Mouse (Mus musculus): ENCODE measurements around the gene Znhit3.

Gene Znhit3

GRCm38 (mm10) chr11:84916053-84916702 is at the start of gene Znhit3:
Znhit3 (minus strand) TSS chr11:84916366.
- peak; percentile 78 to 79 for DNase-seq

DNA sequence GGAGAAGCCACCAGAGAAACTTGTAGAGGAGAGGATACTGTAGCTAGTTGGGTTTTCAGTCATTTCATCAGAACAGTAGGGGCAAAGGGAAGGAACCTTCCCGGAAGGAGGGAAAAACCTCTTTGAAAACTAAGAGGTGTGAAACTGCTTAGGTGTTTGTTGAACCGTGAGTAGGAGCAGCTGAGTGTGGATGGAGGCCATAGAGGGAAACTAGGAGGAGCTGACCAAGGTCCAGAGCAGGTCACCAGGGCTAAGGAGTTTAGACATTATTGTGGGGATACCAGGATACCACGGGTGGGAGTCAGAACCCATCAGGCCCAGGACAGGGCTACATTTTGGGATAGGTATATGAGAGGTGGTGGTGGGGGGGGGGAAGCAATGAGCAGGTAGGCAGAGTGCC is 47.4 kb upstream of the Znhit3 start:
- DNase-seq = no peak

GRCm38 (mm10) chr11:84962536-84962935 is 46.4 kb upstream of the Znhit3 start:
- DNase-seq = no peak

GRCm38 (mm10) chr11:84961571-84961970 is 45.4 kb upstream of the Znhit3 start:
- no peak for DNase-seq

DNA sequence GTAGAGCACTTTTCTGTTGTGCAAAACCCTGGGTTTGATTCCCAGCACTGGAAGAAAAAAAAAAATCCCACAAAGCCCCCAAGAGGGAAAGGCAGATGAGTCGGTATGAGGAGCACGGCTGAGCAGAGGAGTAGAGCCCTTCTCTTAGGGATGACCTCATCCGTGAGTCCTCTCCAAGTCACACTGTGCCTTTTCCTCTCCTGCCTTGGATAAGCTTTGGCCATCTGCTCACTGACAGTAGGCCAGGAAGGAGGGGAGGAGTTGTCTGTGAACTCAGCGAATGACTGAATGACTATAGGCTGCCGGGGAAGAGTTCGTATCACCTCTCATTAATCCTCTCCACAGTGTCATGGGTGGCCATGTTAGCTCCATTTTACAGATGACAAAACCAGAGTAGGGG is 44.6 kb upstream of the Znhit3 start:
- no peak for DNase-seq

DNA sequence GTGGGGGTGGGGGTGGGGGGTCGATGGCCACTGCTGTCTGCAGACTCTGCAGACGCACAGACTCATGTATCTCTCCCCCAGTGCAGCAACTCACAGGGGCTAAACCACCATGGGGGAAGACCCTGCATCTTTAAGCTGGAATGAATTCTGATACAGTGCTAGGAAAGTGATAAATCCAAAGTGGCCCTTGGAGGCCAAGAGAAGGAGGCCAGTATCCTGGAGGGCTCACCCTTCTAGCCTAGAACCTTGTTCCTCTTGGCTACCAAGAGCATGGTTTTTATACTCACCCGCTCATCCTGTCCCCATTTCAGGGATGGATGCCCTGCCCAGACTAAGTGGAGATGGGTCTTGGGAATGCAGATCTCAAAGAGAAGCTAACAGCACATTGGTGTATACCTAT is 44.1 kb upstream of the Znhit3 start:
- DNase-seq = no peak

GRCm38 (mm10) chr11:84959701-84960181 is 43.6 kb upstream of the Znhit3 start:
- DNase-seq = no peak

DNA sequence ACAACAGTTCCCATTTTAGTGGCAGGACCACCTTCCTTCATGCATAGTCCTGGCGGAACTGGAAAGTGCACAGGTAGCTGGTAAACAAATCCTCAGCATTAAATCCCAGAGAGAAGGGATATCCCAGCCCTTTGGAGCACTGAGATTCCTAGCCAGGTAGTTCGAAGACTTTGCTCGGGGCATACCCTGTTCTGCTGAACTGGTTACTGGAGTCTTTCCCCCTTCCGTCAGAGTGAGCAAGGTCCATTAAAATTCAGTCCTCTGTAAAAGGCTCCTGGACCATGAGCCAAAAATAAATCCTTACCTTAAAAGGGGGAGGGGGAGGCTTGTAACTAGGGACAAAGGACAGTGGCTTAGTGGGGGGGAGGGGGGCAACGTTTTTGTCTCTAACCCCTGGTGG is 43.0 kb upstream of the Znhit3 start:
- DNase-seq = no peak

- DNase-seq = no peak
These were observed 42.1 kb upstream of the Znhit3 start for GRCm38 (mm10) chr11:84958271-84958630.

GRCm38 (mm10) chr11:84957591-84958270 is 41.6 kb upstream of the Znhit3 start, which contains the start of gene Car4:
Car4 (plus strand) TSS chr11:84957786.
- DNase-seq = no peak

- no peak for DNase-seq
These were observed 41.0 kb upstream of the Znhit3 start for GRCm38 (mm10) chr11:84957171-84957570.

DNA sequence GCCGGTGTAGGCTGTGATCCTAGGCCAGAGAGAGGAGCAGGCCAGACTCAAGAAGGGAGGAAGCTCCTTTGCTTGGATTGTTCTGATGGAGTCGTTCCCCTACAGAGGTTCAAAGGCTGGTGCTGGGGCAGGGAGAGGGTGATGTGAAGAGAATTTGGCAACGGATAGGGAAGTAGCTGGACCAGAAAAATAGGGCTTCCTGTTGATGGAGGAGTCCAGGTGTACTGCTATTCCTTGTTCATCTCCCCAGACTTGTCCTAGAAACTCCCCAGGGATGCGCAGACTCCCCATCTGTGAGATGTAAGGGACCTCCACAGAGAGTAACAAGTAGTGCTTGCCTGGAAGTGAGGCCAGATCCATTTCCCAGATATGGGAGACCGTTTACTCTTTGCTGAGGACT is 40.2 kb upstream of the Znhit3 start:
- no peak for DNase-seq

DNA sequence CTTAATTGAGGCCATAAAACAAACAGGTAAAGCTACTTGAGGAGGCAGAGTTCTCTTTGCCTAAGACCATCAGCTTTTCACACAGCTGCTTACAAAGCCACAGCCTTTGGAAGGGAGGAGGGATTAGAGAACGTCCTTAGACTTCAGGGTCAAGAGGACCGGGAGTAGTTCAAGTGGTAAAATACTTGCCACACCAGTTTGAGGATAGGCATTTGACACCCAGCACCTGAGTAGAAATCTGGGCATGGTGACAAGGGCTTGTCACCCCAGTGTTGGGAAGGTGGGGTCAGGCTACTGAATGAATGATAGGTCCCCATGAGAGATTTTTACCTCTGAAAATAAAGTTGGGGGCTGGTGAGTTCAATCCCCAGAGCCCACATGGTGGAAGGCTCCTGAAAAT is 36.4 kb upstream of the Znhit3 start:
- no peak for DNase-seq

- DNase-seq = no peak
These were observed 32.4 kb upstream of the Znhit3 start for GRCm38 (mm10) chr11:84948526-84948925.

DNA sequence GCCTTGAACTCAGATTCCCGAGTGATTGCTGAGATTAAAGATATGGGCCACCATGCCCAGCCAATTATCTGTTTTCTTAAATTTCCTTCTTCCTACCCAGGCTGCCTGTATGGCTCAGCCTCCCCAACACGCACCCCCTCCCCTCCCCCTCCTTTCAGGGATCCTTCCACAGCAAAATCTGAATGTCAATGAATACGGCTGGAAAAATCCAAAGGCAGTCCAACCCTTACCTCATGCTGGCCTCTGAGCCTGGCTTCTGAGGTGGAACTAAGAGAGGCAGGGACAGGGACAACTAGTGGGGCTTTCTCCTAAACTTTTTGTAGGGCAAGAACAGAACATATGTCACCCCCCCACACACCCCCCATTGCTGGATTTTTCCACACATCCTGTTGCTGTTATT is 31.9 kb upstream of the Znhit3 start:
- DNase-seq = no peak

- no peak for DNase-seq
These were observed 31.0 kb upstream of the Znhit3 start for GRCm38 (mm10) chr11:84947206-84947605.

DNA sequence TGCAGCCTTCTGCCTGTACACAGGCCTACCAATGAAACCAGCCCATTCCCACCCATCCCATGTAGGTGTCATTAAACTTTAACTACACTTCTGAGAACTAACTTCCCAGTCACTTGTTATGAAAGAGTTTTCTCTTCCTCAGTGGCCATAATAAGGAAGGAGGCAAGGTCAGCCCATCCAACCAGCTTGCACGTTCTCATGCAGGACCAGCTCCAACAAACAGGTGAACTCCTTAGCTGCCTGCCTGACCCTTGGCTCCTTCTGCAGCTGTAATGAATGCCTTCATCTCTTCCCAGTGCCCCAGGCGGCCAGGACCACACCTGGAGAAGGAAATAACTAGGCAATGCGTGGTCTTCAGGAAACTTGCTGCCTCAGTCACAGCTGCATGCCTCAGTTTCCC is 29.7 kb upstream of the Znhit3 start:
- DNase-seq = no peak

- DNase-seq = no peak
These were observed 28.7 kb upstream of the Znhit3 start for GRCm38 (mm10) chr11:84944639-84945435.

- peak; percentile 38 to 46 for DNase-seq
These were observed 27.8 kb upstream of the Znhit3 start for GRCm38 (mm10) chr11:84943948-84944347.

- no peak for DNase-seq
These were observed 24.0 kb upstream of the Znhit3 start for GRCm38 (mm10) chr11:84940140-84940539.

- no peak for DNase-seq
These were observed 23.4 kb upstream of the Znhit3 start for GRCm38 (mm10) chr11:84939508-84940053.

- DNase-seq = no peak
These were observed 16.1 kb upstream of the Znhit3 start for GRCm38 (mm10) chr11:84932261-84932660.

- no peak for DNase-seq
These were observed 4.8 kb upstream of the Znhit3 start for GRCm38 (mm10) chr11:84920981-84921380.
